Mouse (Mus musculus): Measurements from ENCODE around the gene Nt5dc3.
A peak's percentile ranks its signal among the peaks of the same experiment; 100 is the strongest.

The Nt5dc3 gene

DNA sequence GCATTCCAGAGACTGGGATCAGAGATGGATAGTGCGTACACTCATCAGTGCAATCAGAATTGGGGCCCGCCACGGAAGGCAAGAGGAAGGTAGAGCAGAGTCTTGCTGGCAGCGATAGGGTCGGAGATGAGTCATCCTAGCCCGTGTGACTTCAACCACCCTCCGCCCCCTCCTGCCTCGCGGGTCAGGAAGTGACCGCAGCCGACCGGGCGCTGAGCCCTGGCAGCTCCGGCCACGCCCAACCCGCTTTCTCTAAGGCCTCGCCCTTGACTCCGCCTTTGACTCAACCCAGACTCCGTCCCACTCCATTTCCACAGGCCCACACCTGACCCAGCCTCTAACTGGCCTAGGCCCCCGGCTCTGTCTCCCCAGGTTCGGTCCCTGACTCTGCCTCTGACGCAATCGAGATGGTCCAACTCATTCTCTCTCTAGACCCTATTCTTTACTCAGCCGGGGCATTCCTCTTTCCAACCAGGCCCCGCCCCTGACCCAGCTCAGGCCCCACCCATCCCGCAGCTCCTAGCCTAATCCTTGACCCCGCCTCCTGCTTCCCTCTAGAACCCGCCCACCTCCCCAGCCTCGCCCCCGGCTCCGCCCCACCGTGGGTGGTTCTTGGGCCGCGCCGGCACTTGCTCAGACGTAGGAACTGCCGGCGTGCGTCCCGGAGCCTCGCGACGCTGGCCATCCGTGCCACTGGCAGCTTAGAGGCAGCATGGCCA lies at the start of gene Nt5dc3:
Gene Nt5dc3, plus strand, starts transcription at position 608 of the 719 bp plus-strand sequence.
- DNase-seq (ENCODE audit: low spot score) = peak; percentile 94

GRCm38 (mm10) chr10:86730823-86731499 lies 47.8 kb upstream of the Nt5dc3 start:
- DNase-seq (ENCODE audit: low spot score) = peak; percentile 92

DNA sequence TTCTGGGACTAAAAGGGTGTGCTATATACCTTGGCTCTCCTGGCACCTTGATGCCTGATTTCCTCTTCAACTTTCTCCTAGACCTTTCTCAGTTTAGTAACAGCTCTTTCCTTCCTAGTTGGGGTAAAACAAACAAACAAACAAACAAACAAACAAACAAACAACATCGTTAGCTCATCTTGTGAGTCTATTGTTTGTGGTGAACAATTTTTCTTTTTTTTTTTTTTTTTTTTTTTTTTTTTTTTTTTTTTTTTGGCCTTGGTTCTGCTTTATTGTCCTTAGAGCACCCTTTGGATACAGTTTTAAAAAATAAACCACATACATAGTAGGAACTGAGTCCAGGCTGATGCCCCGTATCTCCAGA lies 47.3 kb upstream of the Nt5dc3 start:
- DNase-seq (ENCODE audit: low spot score) = no peak

GRCm38 (mm10) chr10:86735036-86735435 lies 43.8 kb upstream of the Nt5dc3 start:
- DNase-seq (ENCODE audit: low spot score) = no peak

DNA sequence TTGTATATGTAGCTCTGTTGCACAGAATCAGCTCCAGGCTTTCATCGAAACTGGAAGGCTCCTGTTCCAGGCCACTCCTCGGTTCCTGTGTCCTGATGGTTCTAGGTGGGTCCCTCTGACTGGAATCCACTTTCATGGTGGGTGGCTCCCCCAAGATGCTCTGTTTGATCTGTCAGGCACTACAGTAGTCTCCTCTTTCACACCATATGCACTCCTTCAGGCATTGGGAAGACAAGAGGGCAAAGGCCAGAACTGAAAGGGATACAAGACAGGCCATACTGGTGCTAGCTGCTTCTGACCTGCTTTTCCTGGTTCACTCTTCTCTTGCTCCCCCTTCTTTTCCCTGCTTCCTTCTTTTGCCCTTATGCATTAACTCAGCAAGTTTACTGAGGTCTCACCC lies 35.9 kb upstream of the Nt5dc3 start:
- no peak for DNase-seq (ENCODE audit: low spot score)

- no peak for DNase-seq (ENCODE audit: low spot score)
These were observed 34.5 kb upstream of the Nt5dc3 start for GRCm38 (mm10) chr10:86744306-86744705.

DNA sequence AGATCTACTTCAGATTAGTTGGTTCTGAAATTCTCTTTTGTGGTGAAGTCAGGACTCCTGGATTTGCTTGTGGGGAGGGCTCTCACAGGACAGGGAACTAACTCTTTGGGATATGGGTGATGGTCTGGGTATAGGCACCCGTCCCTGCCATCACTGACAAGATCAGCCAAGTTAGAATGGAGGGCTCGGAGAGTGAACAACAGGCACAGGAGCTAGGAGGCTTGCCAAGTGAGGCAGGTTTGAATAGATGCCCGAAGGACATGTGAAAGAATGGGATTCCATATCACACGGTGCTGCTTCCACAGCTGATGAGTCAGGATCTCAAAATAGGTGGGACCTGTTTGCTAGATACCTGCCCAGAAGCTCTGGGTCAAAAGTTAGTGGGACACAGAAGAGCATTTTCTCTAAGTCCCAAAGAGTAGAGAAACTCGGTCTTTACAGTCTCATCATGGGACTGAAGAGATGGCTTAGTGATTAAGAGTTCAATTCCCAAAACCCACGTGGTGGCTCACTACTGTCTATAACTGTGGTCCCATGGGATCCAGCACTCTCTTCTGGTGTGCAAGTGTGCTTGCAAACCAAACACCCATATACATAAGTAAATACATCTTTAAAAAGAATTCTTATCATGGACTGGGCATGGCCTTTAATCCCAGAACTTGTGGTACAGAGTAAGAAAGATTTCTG lies 22.8 kb upstream of the Nt5dc3 start:
- no peak for DNase-seq (ENCODE audit: low spot score)

- no peak for DNase-seq (ENCODE audit: low spot score)
These were observed 21.1 kb upstream of the Nt5dc3 start for GRCm38 (mm10) chr10:86757724-86758123.

DNA sequence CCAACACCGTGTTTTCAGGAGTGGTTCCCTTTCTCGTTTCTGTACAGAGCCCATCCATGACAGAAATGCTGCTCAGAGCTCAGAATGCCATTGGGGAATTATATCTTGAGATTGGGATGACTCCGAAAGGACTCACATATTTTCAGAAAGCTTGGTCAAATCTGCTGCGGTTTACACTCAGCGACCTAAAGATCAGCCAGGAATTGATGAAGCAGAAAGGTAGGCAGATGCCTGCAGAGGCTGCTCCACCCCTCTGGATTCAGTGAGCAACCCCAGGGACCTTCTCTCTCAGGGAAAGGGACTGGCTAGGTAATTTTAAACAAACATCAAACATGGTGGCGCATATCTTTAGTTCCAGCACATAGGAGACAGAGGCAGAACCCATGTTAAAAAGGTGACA lies 20.6 kb upstream of the Nt5dc3 start:
- DNase-seq (ENCODE audit: low spot score) = no peak

- DNase-seq (ENCODE audit: low spot score) = no peak
These were observed 17.6 kb upstream of the Nt5dc3 start for GRCm38 (mm10) chr10:86761236-86761635.

GRCm38 (mm10) chr10:86761722-86762383 lies 17.0 kb upstream of the Nt5dc3 start:
- DNase-seq (ENCODE audit: low spot score) = no peak

DNA sequence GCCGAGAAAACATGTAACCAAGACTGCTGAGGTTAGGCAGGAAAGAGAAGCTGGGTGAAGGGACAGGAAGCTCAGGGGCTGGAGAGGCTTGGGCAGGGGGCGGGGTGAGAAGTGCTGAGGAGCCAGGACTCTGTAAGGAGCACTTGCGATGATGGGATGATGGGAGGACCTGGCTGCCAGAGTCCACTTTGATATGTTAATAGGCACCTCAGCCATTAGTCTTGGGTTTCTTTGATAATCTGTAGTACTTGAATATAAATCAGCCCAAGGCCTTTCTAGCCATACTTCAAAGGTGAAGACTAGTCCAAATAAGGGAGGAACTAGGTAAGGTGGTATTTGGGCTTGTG lies 16.4 kb upstream of the Nt5dc3 start:
- no peak for DNase-seq (ENCODE audit: low spot score)

DNA sequence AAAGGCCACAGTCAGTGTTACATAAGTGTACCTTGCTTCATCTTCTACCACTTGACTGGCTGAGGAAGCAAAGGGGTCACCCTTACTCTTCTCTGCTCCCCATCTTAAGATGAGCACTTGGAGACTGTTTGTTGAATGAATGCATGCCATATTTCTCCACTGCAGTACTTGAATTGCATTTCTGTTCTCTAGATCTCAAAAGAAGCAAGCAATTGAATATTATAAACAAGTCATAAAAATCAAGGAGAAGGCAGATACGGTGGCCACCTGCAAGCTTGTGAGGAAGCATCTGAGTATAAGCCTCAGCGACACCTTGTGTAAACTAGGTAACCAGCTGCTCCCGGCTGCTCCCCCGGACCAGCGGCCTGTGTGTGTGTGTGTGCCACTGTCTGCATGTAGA lies 15.1 kb upstream of the Nt5dc3 start, which contains the start of gene Gm49358:
Gene Gm49358, plus strand, starts transcription at position 301 of the 400 bp plus-strand sequence.
- DNase-seq (ENCODE audit: low spot score) = no peak

GRCm38 (mm10) chr10:86765344-86765966 lies 13.3 kb upstream of the Nt5dc3 start:
- no peak for DNase-seq (ENCODE audit: low spot score)

GRCm38 (mm10) chr10:86769216-86769615 lies 9.6 kb upstream of the Nt5dc3 start:
- no peak for DNase-seq (ENCODE audit: low spot score)

DNA sequence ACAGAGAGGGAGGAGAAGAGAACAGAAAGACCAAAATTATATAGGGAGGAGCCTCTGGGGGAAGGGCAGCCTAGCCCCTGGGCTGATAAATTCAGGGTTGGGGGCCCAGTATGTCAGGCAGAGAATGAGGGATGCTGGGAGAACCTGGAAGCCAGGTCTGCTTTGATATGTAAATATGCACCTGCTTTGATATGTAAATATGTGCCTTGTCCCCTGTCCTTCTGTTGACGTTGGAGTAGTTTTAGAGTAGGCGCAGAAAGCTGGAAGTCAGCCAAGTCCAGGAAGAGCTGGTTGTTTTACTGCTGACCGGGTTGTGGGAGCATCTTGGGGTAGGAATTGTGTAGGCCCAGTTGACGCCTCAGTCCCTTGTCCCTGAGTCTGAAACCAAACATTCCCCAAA lies 9.0 kb upstream of the Nt5dc3 start:
- DNase-seq (ENCODE audit: low spot score) = no peak

DNA sequence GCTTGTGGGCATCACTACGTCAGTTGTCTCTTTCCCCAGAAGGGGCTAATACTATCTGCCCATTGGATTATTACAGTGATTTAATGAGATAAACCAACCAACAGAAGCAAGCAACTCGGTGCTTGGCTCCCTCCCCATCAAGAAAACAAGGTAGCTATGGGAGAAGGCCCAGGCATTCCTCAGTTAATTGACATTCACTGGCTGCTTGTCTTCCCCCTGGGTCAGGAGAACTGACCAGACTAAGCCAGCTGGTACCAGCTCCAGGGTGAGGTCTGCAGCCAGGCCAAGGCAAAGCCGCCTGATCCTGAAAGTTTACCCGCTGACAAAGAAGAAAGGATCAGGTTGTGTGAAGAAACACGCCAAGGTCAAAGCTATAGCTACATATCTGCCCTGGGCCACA lies 7.1 kb upstream of the Nt5dc3 start:
- no peak for DNase-seq (ENCODE audit: low spot score)

- no peak for DNase-seq (ENCODE audit: low spot score)
These were observed 6.6 kb upstream of the Nt5dc3 start for GRCm38 (mm10) chr10:86772231-86772631.

GRCm38 (mm10) chr10:86773360-86773759 lies 5.4 kb upstream of the Nt5dc3 start:
- DNase-seq (ENCODE audit: low spot score) = no peak

DNA sequence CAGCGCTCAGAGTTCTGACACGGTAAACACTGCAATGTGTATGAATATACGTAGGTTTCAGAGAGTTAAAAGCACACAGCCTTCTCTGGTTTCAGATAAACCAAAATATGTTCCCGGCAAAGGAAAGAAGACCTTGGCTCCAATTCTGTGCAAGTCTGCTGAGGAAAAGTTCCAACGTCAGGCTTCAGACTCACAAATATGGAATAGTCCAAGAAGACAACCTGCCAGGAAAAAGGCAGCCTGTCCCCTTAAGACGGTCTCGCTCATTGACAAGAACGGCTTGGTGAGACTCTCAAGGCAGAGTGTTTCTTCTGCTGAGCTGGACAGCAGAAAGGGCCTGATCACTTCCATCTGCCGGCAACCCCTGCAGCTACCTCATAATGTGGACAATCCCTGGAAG lies 2.5 kb upstream of the Nt5dc3 start:
- no peak for DNase-seq (ENCODE audit: low spot score)

DNA sequence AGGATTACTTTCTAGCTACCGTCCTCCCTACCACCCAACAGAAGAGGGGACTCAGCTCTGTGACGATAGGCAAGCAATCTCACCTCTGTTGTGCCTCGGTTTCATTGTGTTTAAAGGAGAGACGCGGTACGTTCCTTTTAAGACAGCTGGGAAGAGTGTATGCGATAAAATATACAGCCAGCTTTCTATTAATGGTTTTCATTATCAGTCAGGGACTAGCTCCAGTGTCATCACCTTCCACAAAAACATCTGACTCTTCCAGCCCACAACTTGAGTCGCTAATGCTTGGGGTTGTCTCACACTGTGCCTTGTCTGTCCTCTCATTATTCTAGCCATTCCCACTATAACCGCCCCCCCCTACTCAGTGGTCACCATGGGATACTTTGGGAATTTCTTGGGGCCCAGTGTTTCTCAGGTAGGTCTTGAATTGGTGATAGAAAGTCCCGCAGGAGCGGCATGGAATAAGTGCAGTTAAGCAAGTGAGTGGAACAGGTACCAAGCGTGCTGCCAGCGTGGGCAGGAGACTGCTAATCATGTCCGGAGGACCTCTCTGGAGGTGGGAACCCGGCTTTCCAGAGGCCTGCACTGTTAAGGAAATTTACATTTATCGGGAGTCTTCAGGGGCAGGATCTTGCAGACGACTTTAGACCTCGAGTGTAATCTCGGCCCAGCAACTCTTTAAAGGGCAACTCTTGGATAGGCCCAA lies 1.0 kb upstream of the Nt5dc3 start:
- DNase-seq (ENCODE audit: low spot score) = peak; percentile 28
